Mouse (Mus musculus) neutrophil, adult 59 days (primary cell): ENCODE measurements around the gene Olfr70. TPM values are rescaled to one million over a fixed set of nuclear protein-coding genes. Genes with fewer than 3 reads are reported as not detected.

Experiments
- total RNA-seq, 2 experiments: library from RNA; stranded (reverse); gene quantifications; 1 replicate in 1 of 2; 2 replicates in 1 of 2; pipeline ENCODE4 v1.2.4; 2023

The Olfr70 gene
- total RNA-seq = not detected

GRCm38 (mm10) chr4:43700707-43701106 lies at the start of gene Olfr70:
TSS of gene Olfr70 (minus strand) at chr4:43700807.

GRCm38 (mm10) chr4:43729794-43730550 lies 29.4 kb upstream of the Olfr70 start, which contains the start of gene Spaar:
TSS of gene Spaar (plus strand) at chr4:43730034.

GRCm38 (mm10) chr4:43726995-43727394 lies 26.4 kb upstream of the Olfr70 start, which contains the start of gene Hrct1:
TSS of gene Hrct1 (plus strand) at chr4:43727188.

GRCm38 (mm10) chr4:43709869-43710268 lies 9.3 kb upstream of the Olfr70 start, which contains the start of gene Olfr71:
TSS of gene Olfr71 (minus strand) at chr4:43710255.

GRCm38 (mm10) chr4:43668782-43669427 lies 31.7 kb downstream of the Olfr70 start, which contains the start of the genes Tmem8b and Fam221b:
TSS of gene Tmem8b (plus strand) at chr4:43668971.
TSS of gene Fam221b (minus strand) at chr4:43669145.

GRCm38 (mm10) chr4:43656339-43657109 lies 44.1 kb downstream of the Olfr70 start, which contains the start of gene Hint2:
TSS of gene Hint2 (minus strand) at chr4:43656466.

GRCm38 (mm10) chr4:43653161-43654015 lies 47.2 kb downstream of the Olfr70 start, which contains the start of gene Spag8:
TSS of gene Spag8 (minus strand) at chr4:43653594.

Other genes starting within 250 kb of the Olfr70 start
- gene Cd72, start 246.2 kb downstream of the Olfr70 start, total RNA-seq = 10 to 100 TPM in 1 of 2 experiments, 1 to 10 TPM in 1; 2.2 to 24.5 TPM
- gene Sit1, start 217.1 kb downstream of the Olfr70 start, total RNA-seq = under 1 TPM in 1 of 2 experiments, not detected in 1; 0.31 TPM
- gene Ccdc107, start 207.9 kb downstream of the Olfr70 start, total RNA-seq = 1 to 10 TPM; 5.1 to 5.2 TPM
- gene Arhgef39, start 201.1 kb downstream of the Olfr70 start, total RNA-seq = 10 to 100 TPM; 31.2 to 32.1 TPM
- gene Car9, start 193.8 kb downstream of the Olfr70 start, total RNA-seq = 1 to 10 TPM; 1.1 to 2.6 TPM
- gene Tpm2, start 177.0 kb downstream of the Olfr70 start, total RNA-seq = under 1 TPM; 0.60 to 0.68 TPM
- gene Creb3, start 138.5 kb downstream of the Olfr70 start, total RNA-seq = 10 to 100 TPM; 67.4 to 72.8 TPM
- gene Tln1, start 138.1 kb downstream of the Olfr70 start, total RNA-seq = 100 to 1,000 TPM; 547 to 593 TPM
- 10 to 100 TPM; 47.1 to 49.4 TPM for gene Rgp1, start 122.1 kb downstream of the Olfr70 start, total RNA-seq
- 10 to 100 TPM; 28.4 to 32.8 TPM for gene Gba2, start 121.9 kb downstream of the Olfr70 start, total RNA-seq
- not detected for gene Msmp, start 116.3 kb downstream of the Olfr70 start, total RNA-seq
- gene Npr2, start 68.9 kb downstream of the Olfr70 start, total RNA-seq = under 1 TPM; 0.33 to 0.80 TPM
- gene Spag8, start 47.2 kb downstream of the Olfr70 start, total RNA-seq = not detected
- 10 to 100 TPM in 1 of 2 experiments, 1 to 10 TPM in 1; 8.7 to 10.2 TPM for gene Hint2, start 44.3 kb downstream of the Olfr70 start, total RNA-seq
- under 1 TPM; 0.60 to 0.66 TPM for gene Tmem8b, start 31.8 kb downstream of the Olfr70 start, total RNA-seq
- under 1 TPM in 1 of 2 experiments, not detected in 1; 0.11 TPM for gene Fam221b, start 31.7 kb downstream of the Olfr70 start, total RNA-seq
- not detected for gene Olfr71, start 9.4 kb upstream of the Olfr70 start, total RNA-seq
- not detected for gene Hrct1, start 26.4 kb upstream of the Olfr70 start, total RNA-seq
- gene Spaar, start 29.2 kb upstream of the Olfr70 start, total RNA-seq = not detected
- gene Olfr159, start 70.2 kb upstream of the Olfr70 start, total RNA-seq = not detected
- gene Olfr156, start 123.1 kb upstream of the Olfr70 start, total RNA-seq = not detected
- not detected for gene Olfr157, start 139.4 kb upstream of the Olfr70 start, total RNA-seq
- not detected for gene Olfr155, start 150.8 kb upstream of the Olfr70 start, total RNA-seq
- gene Reck, start 174.7 kb upstream of the Olfr70 start, total RNA-seq = 10 to 100 TPM; 10.7 to 18.1 TPM